Mouse (Mus musculus) MEL (cell line): Measurements from ENCODE around the gene Cacna1f. TPM values are rescaled to one million over a fixed set of nuclear protein-coding genes. Genes with fewer than 3 reads are reported as not detected.

Source experiments
- DNase-seq: peaks from one replicate; pipeline ENCODE4 v3.0.0; 2011; ENCODE audit warnings: low read depth, low spot score
- H3K27ac ChIP-seq: 2 replicates; pipeline ENCODE4 v1.5.1; 2012; ENCODE audit warnings: low read depth, mild to moderate bottlenecking, control low read depth, low read length, moderate library complexity; ENCODE audit not compliant: control insufficient read depth
- H3K27me3 ChIP-seq, 2 experiments: fragments of 150-350 bp in 1 of 2; sonication (generic) in 1 of 2; 2 replicates each; pipeline ENCODE4 v1.6.1; 2012; ENCODE audit warnings: low read length in 2 of 2, mild to moderate bottlenecking in 2 of 2, improper control_type of control experiment in 1 of 2, moderate library complexity in 1 of 2; ENCODE audit not compliant: insufficient read depth in 2 of 2, control insufficient read depth in 1 of 2
- H3K36me3 ChIP-seq, 2 experiments: 2 replicates each; pipeline ENCODE4 v1.6.1; 2012 to 2014; ENCODE audit warnings: low read length in 2 of 2, improper control_type of control experiment in 1 of 2, inconsistent platforms in 1 of 2, mild to moderate bottlenecking in 1 of 2; ENCODE audit not compliant: insufficient read depth in 2 of 2, control insufficient read depth in 1 of 2
- H3K4me1 ChIP-seq, 2 experiments: fragments of 150-350 bp in 1 of 2; sonication (generic) in 1 of 2; 2 replicates each; pipeline ENCODE4 v1.6.1; 2012; ENCODE audit warnings: low read length in 2 of 2, improper control_type of control experiment in 1 of 2, mild to moderate bottlenecking in 1 of 2; ENCODE audit not compliant: insufficient read depth in 2 of 2, control insufficient read depth in 1 of 2
- H3K4me3 ChIP-seq, 2 experiments: fragments of 150-350 bp in 1 of 2; sonication (generic) in 1 of 2; 2 replicates each; pipeline ENCODE4 v1.5.1; 2012; ENCODE audit warnings: low read depth in 2 of 2, low read length in 2 of 2, mild to moderate bottlenecking in 2 of 2, moderate library complexity in 2 of 2, control low read depth in 1 of 2, improper control_type of control experiment in 1 of 2; ENCODE audit not compliant: control insufficient read depth in 1 of 2, insufficient read depth in 1 of 2
- H3K79me2 ChIP-seq: 2 replicates; pipeline ENCODE4 v1.6.1; 2012; ENCODE audit warnings: mild to moderate bottlenecking, low read length, moderate library complexity; ENCODE audit not compliant: control insufficient read depth, poor library complexity, insufficient read depth
- H3K9ac ChIP-seq: 2 replicates; pipeline ENCODE4 v1.6.1; 2012; ENCODE audit warnings: low read depth, mild to moderate bottlenecking, control low read depth, low read length, moderate library complexity; ENCODE audit not compliant: control insufficient read depth, poor library complexity, severe bottlenecking
- H3K9me3 ChIP-seq: fragments of 150-350 bp; sonication (generic); replicated peaks from 2 replicates; pipeline ENCODE4 v1.6.1; 2012; ENCODE audit warnings: mild to moderate bottlenecking, low read length, improper control_type of control experiment, moderate library complexity; ENCODE audit not compliant: insufficient read depth
- BHLHE40 ChIP-seq: IDR thresholded peaks from 2 replicates; pipeline ENCODE4 v1.6.1; 2012; ENCODE audit warnings: low read depth, mild to moderate bottlenecking, inconsistent platforms, low read length, improper control_type of control experiment, borderline replicate concordance
- CHD1 ChIP-seq: IDR thresholded peaks from 2 replicates; pipeline ENCODE4 v1.6.1; 2012; ENCODE audit warnings: low read depth, mild to moderate bottlenecking, inconsistent platforms, low read length, improper control_type of control experiment
- CHD2 ChIP-seq: IDR thresholded peaks from 2 replicates; pipeline ENCODE4 v1.6.1; 2011; ENCODE audit warnings: low read length, improper control_type of control experiment
- CTCF ChIP-seq, 3 experiments: IDR thresholded peaks in 2 of 3; conservative IDR thresholded peaks in 1 of 3; 2 replicates each; pipeline ENCODE4 v1.5.1; 2011 to 2012; ENCODE audit warnings: low read length in 3 of 3, low read depth in 2 of 3, mild to moderate bottlenecking in 2 of 3, improper control_type of control experiment in 1 of 3, inconsistent platforms in 1 of 3, mixed read lengths in 1 of 3, moderate library complexity in 1 of 3; ENCODE audit not compliant: control insufficient read depth in 1 of 3, insufficient read depth in 1 of 3, poor library complexity in 1 of 3, severe bottlenecking in 1 of 3
- E2F4 ChIP-seq: IDR thresholded peaks from 2 replicates; pipeline ENCODE4 v1.6.1; 2011; ENCODE audit warnings: low read depth, low read length, improper control_type of control experiment, borderline replicate concordance
- ELF1 ChIP-seq: IDR thresholded peaks from 2 replicates; pipeline ENCODE4 v1.6.1; 2014; ENCODE audit warnings: low read depth, mild to moderate bottlenecking, inconsistent platforms, low read length, improper control_type of control experiment, moderate library complexity
- EP300 ChIP-seq, 2 experiments: IDR thresholded peaks; 2 replicates each; pipeline ENCODE4 v1.6.1; 2011; ENCODE audit warnings: improper control_type of control experiment in 2 of 2, low read length in 2 of 2, low read depth in 1 of 2, mild to moderate bottlenecking in 1 of 2
- ETS1 ChIP-seq: IDR thresholded peaks from 2 replicates; pipeline ENCODE4 v1.6.1; 2012; ENCODE audit warnings: low read depth, mild to moderate bottlenecking, inconsistent platforms, low read length, improper control_type of control experiment, moderate library complexity
- GABPA ChIP-seq: IDR thresholded peaks from 2 replicates; pipeline ENCODE4 v1.6.1; 2012; ENCODE audit warnings: low read depth, mild to moderate bottlenecking, inconsistent platforms, low read length, improper control_type of control experiment, moderate library complexity
- GATA1 ChIP-seq: IDR thresholded peaks from 2 replicates; pipeline ENCODE4 v1.6.1; 2011; ENCODE audit warnings: low read depth, low read length, improper control_type of control experiment
- HCFC1 ChIP-seq: IDR thresholded peaks from 2 replicates; pipeline ENCODE4 v1.6.1; 2012; ENCODE audit warnings: low read depth, mild to moderate bottlenecking, inconsistent platforms, low read length, improper control_type of control experiment, moderate library complexity
- KAT2A ChIP-seq: conservative IDR thresholded peaks from 2 replicates; pipeline ENCODE4 v1.6.1; 2012; ENCODE audit warnings: low read depth, low read length, improper control_type of control experiment, inconsistent platforms
- MAFK ChIP-seq: IDR thresholded peaks from 2 replicates; pipeline ENCODE4 v1.6.1; 2011; ENCODE audit warnings: low read depth, mild to moderate bottlenecking, low read length, improper control_type of control experiment, borderline replicate concordance
- MAX ChIP-seq: IDR thresholded peaks from 2 replicates; pipeline ENCODE4 v1.6.1; 2011; ENCODE audit warnings: low read length, improper control_type of control experiment
- POLR2A ChIP-seq, 2 experiments: IDR thresholded peaks; 2 replicates each; pipeline ENCODE4 v1.6.1; 2011 to 2012; ENCODE audit warnings: low read length in 2 of 2, mild to moderate bottlenecking in 2 of 2, control low read depth in 1 of 2, improper control_type of control experiment in 1 of 2, low read depth in 1 of 2, moderate library complexity in 1 of 2; ENCODE audit not compliant: control insufficient read depth in 1 of 2, insufficient read depth in 1 of 2, poor library complexity in 1 of 2
- POLR2AphosphoS2 ChIP-seq: IDR thresholded peaks from 2 replicates; pipeline ENCODE4 v1.6.1; 2011; ENCODE audit warnings: low read length, improper control_type of control experiment
- RAD21 ChIP-seq: IDR thresholded peaks from 2 replicates; pipeline ENCODE4 v1.6.1; 2011; ENCODE audit warnings: mild to moderate bottlenecking, low read depth, low read length, improper control_type of control experiment
- RCOR1 ChIP-seq: IDR thresholded peaks from 2 replicates; pipeline ENCODE4 v1.6.1; 2012; ENCODE audit warnings: low read depth, mild to moderate bottlenecking, inconsistent platforms, low read length, improper control_type of control experiment
- SMC3 ChIP-seq: IDR thresholded peaks from 2 replicates; pipeline ENCODE4 v1.6.1; 2011; ENCODE audit warnings: low read depth, low read length, improper control_type of control experiment
- TBP ChIP-seq: IDR thresholded peaks from 2 replicates; pipeline ENCODE4 v1.8.0; 2011; ENCODE audit warnings: low read depth, low read length, improper control_type of control experiment
- UBTF ChIP-seq: IDR thresholded peaks from 2 replicates; pipeline ENCODE4 v1.6.1; 2012; ENCODE audit warnings: low read depth, mild to moderate bottlenecking, inconsistent platforms, low read length, improper control_type of control experiment, moderate library complexity, borderline replicate concordance; ENCODE audit not compliant: insufficient read depth
- ZC3H11A ChIP-seq: IDR thresholded peaks from 2 replicates; pipeline ENCODE4 v1.6.1; 2012; ENCODE audit warnings: low read depth, mild to moderate bottlenecking, inconsistent platforms, low read length, improper control_type of control experiment
- ZMIZ1 ChIP-seq: IDR thresholded peaks from 2 replicates; pipeline ENCODE4 v1.6.1; 2012; ENCODE audit warnings: low read depth, mild to moderate bottlenecking, inconsistent platforms, low read length, improper control_type of control experiment, moderate library complexity
- ZNF384 ChIP-seq: IDR thresholded peaks from 2 replicates; pipeline ENCODE4 v1.6.1; 2012; ENCODE audit warnings: low read depth, mild to moderate bottlenecking, inconsistent platforms, low read length, improper control_type of control experiment
- polyA plus RNA-seq, 2 experiments: library from polyadenylated mRNA; stranded (reverse) in 1 of 2; unstranded in 1 of 2; fragments of >175 nt in 1 of 2; fragments of >200 nt in 1 of 2; gene quantifications; 2 replicates each; pipeline versions ENCODE4 v1.2.1 to v1.2.4; 2012; ENCODE audit warnings: low replicate concordance in 2 of 2, low read depth in 1 of 2; ENCODE audit not compliant: insufficient read length in 2 of 2, insufficient read depth in 1 of 2, missing spikeins in 1 of 2
- total RNA-seq: library from RNA; depleted of rRNA; stranded (reverse); fragments of 300-350 nt; gene quantifications from 2 replicates; pipeline ENCODE4 v1.2.3, GENCODE M21; 2012

Gene Cacna1f
- total and polyA plus RNA-seq, 3 experiments, result 0.17 TPM; not detected in 2

DNA sequence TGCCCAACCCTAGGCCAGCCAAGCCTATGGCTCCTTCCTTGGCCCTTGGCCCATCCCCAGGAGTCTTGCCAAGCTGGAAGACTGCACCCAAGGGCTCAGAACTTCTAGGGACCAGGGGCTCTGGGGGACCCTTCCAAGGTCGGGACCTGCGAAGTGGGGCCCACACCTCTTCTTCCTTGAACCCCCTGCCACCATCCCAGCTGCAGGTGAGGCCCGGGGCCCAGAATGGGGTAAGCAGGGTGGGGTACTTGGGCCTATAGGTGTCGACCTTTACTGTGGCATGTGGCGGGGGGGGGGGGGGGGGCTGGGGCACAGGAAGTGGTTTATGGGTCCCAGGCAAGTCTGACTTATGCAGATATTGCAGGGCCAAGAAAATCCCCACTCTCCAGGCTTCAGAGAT, 20.5 kb upstream of the Cacna1f start:
- Histone ChIP-seq H3K4me3 (no peak overlapping the region), H3K9me3 (no peaks in the 10 kb centered on the region), H3K36me3 (no peaks in the 10 kb centered on the region; a peak in 1 of 4 replicates), H3K4me1 (no peaks in the 10 kb centered on the region), H3K27ac (no peak overlapping the region), H3K27me3 (no peaks in the 10 kb centered on the region), H3K9ac (no peak overlapping the region), H3K79me2 (no peaks in the 10 kb centered on the region)
- TF ChIP-seq HCFC1, result no peak
- no peak for TF ChIP-seq MAFK
- no peak for TF ChIP-seq SMC3
- TF ChIP-seq CHD1, result no peak
- no peak for TF ChIP-seq ZNF384
- no peak for TF ChIP-seq CTCF (IDR thresholded peaks at IDR 0.05 in 2 of 3, conservative IDR thresholded peaks at IDR 0.05 in 1 of 3; ENCODE audit: control insufficient read depth in 1 of 3, insufficient read depth in 1 of 3, low read depth in 2 of 3, low read length in 3 of 3, poor library complexity in 1 of 3, severe bottlenecking in 1 of 3)
- DNase-seq, result no peak

- peaks cover 0 to 4% of the 10 kb centered on the region in 2 experiments; a peak in 1 of 4 replicates for H3K36me3 ChIP-seq
- no peak for TF ChIP-seq POLR2AphosphoS2
- no peak for TF ChIP-seq GATA1
- TF ChIP-seq RAD21, result no peak
- TF ChIP-seq EP300 (IDR thresholded peaks at IDR 0.05; ENCODE audit: low read depth in 1 of 2, low read length in 2 of 2), result no peak
- TF ChIP-seq CHD1, result no peak
- TF ChIP-seq GABPA, result no peak
- no peak for TF ChIP-seq HCFC1
- TF ChIP-seq BHLHE40, result no peak
- TF ChIP-seq RCOR1, result no peak
- TF ChIP-seq ZMIZ1, result no peak
- TF ChIP-seq TBP, result no peak
- no peak for TF ChIP-seq E2F4
- TF ChIP-seq ELF1, result no peak
- TF ChIP-seq KAT2A, result no peak
- no peak for TF ChIP-seq POLR2A (IDR thresholded peaks at IDR 0.05; ENCODE audit: control insufficient read depth in 1 of 2, insufficient read depth in 1 of 2, low read depth in 1 of 2, low read length in 2 of 2, poor library complexity in 1 of 2)
- TF ChIP-seq ZC3H11A, result no peak
- TF ChIP-seq MAX, result no peak
- no peak for TF ChIP-seq ETS1
- no peak for TF ChIP-seq CHD2
- no peak for TF ChIP-seq UBTF
These were observed 11.5 kb upstream of the Cacna1f start for GRCm38 (mm10) chrX:7595371-7595770.

More at GRCm38 (mm10) chrX:7595371-7595770, 11.5 kb upstream of the Cacna1f start:
- no peak for DNase-seq
- no peaks in the 10 kb centered on the region for H3K9me3 ChIP-seq
- no peaks in the 10 kb centered on the region for H3K27me3 ChIP-seq
- H3K27ac ChIP-seq, result no peak overlapping the region
- no peaks in the 10 kb centered on the region for H3K4me1 ChIP-seq
- no peak overlapping the region for H3K4me3 ChIP-seq
- no peaks in the 10 kb centered on the region for H3K79me2 ChIP-seq
- H3K9ac ChIP-seq, result no peak overlapping the region
